Mouse (Mus musculus): Measurements from ENCODE around the gene Bcar3. TPM values are rescaled to one million over a fixed set of nuclear protein-coding genes. Genes with fewer than 3 reads are reported as not detected.
A peak's percentile ranks its signal among the peaks of the same experiment; 100 is the strongest.
"Not testable (repeated sequence)": the region's sequence is repeated elsewhere in the genome, so short reads cannot be mapped to it uniquely, and the experiment has no call there.

Gene Bcar3
- polyA plus RNA-seq, 1 experiment from 2014 or later, result 2.8 TPM

GRCm38 (mm10) chr3:122391098-122391497 lies 97.2 kb downstream of the Bcar3 start:
- H3K27me3 ChIP-seq (ENCODE audit: control insufficient read depth, insufficient read depth, low read length), result no peaks in the 10 kb centered on the region
- H3K4me2 ChIP-seq (ENCODE audit: low read length), result no peak overlapping the region
- ATAC-seq (ENCODE audit: insufficient number of reproducible peaks, insufficient read depth, low FRiP score, low read depth), result no peak
- H3K4me3 ChIP-seq (ENCODE audit: control insufficient read depth in 1 of 2, insufficient read depth in 1 of 2, low read depth in 1 of 2, low read length in 2 of 2), result no peak overlapping the region
- H3K36me3 ChIP-seq (ENCODE audit: control insufficient read depth, insufficient read depth, low read length), result no peaks in the 10 kb centered on the region
- 78% methylated on average over 2 of the region's 2 CpGs for WGBS
- no peaks in the 10 kb centered on the region for H3K9me3 ChIP-seq (ENCODE audit: control insufficient read depth, low read length)
- H3K4me1 ChIP-seq (ENCODE audit: control insufficient read depth in 2 of 2, insufficient read depth in 2 of 2, low read length in 2 of 2), result peaks cover 2 to 3% of the 10 kb centered on the region in 2 experiments; a peak in 3 of 4 replicates
- no peak overlapping the region for H3K27ac ChIP-seq (replicated peaks in 1 of 2; ENCODE audit: control insufficient read depth in 1 of 2, insufficient read depth in 1 of 2, low read depth in 2 of 2, low read length in 2 of 2)
- H3K9ac ChIP-seq (ENCODE audit: low read length), result no peak overlapping the region

GRCm38 (mm10) chr3:122391816-122392215 lies 97.9 kb downstream of the Bcar3 start:
- H3K36me3 ChIP-seq (ENCODE audit: control insufficient read depth, insufficient read depth, low read length), result no peaks in the 10 kb centered on the region
- ATAC-seq (ENCODE audit: insufficient number of reproducible peaks, insufficient read depth, low FRiP score, low read depth), result no peak
- H3K27me3 ChIP-seq (ENCODE audit: control insufficient read depth, insufficient read depth, low read length), result no peaks in the 10 kb centered on the region
- no peak overlapping the region for H3K4me3 ChIP-seq (ENCODE audit: control insufficient read depth in 1 of 2, insufficient read depth in 1 of 2, low read depth in 1 of 2, low read length in 2 of 2)
- no peaks in the 10 kb centered on the region for H3K9me3 ChIP-seq (ENCODE audit: control insufficient read depth, low read length)
- WGBS, result 33% methylated on average over 12 of the region's 12 CpGs
- peaks cover 2 to 3% of the 10 kb centered on the region in 2 experiments; a peak in 3 of 4 replicates for H3K4me1 ChIP-seq (ENCODE audit: control insufficient read depth in 2 of 2, insufficient read depth in 2 of 2, low read length in 2 of 2)
- H3K27ac ChIP-seq (replicated peaks in 1 of 2; ENCODE audit: control insufficient read depth in 1 of 2, insufficient read depth in 1 of 2, low read depth in 2 of 2, low read length in 2 of 2), result no peak overlapping the region
- H3K9ac ChIP-seq (ENCODE audit: low read length), result no peak overlapping the region
- H3K4me2 ChIP-seq (ENCODE audit: low read length), result no peak overlapping the region

- WGBS, result 75% methylated on average over 4 of the region's 4 CpGs
- not testable (repeated sequence) for H3K27ac ChIP-seq (replicated peaks in 1 of 2; ENCODE audit: control insufficient read depth in 1 of 2, insufficient read depth in 1 of 2, low read depth in 2 of 2, low read length in 2 of 2)
Measured at GRCm38 (mm10) chr3:122393411-122393810, 99.5 kb downstream of the Bcar3 start.

GRCm38 (mm10) chr3:122393836-122394374 lies 100.0 kb downstream of the Bcar3 start:
- Histone ChIP-seq H3K4me1 (ENCODE audit: control insufficient read depth in 2 of 2, insufficient read depth in 2 of 2, low read length in 2 of 2) (peaks cover 2 to 3% of the 10 kb centered on the region in 2 experiments; a peak in 2 of 4 replicates), H3K9me3 (ENCODE audit: control insufficient read depth, low read length) (no peaks in the 10 kb centered on the region), H3K4me3 (ENCODE audit: control insufficient read depth in 1 of 2, insufficient read depth in 1 of 2, low read depth in 1 of 2, low read length in 2 of 2) (no peak overlapping the region), H3K27ac (replicated peaks in 1 of 2; ENCODE audit: control insufficient read depth in 1 of 2, insufficient read depth in 1 of 2, low read depth in 2 of 2, low read length in 2 of 2) (no peak overlapping the region), H3K4me2 (ENCODE audit: low read length) (no peak overlapping the region), H3K27me3 (ENCODE audit: control insufficient read depth, insufficient read depth, low read length) (no peaks in the 10 kb centered on the region), H3K9ac (ENCODE audit: low read length) (no peak overlapping the region), H3K36me3 (ENCODE audit: control insufficient read depth, insufficient read depth, low read length) (no peaks in the 10 kb centered on the region)
- 86% methylated on average over 12 of the region's 12 CpGs for WGBS
- no peak for ATAC-seq (ENCODE audit: insufficient number of reproducible peaks, insufficient read depth, low FRiP score, low read depth)

More at GRCm38 (mm10) chr3:122393411-122393810, 99.5 kb downstream of the Bcar3 start:
- not testable (repeated sequence) for H3K9ac ChIP-seq (ENCODE audit: low read length); H3K4me1 ChIP-seq (ENCODE audit: control insufficient read depth in 2 of 2, insufficient read depth in 2 of 2, low read length in 2 of 2); H3K36me3 ChIP-seq (ENCODE audit: control insufficient read depth, insufficient read depth, low read length); H3K4me2 ChIP-seq (ENCODE audit: low read length); H3K9me3 ChIP-seq (ENCODE audit: control insufficient read depth, low read length); H3K27me3 ChIP-seq (ENCODE audit: control insufficient read depth, insufficient read depth, low read length); ATAC-seq (ENCODE audit: insufficient number of reproducible peaks, insufficient read depth, low FRiP score, low read depth); H3K4me3 ChIP-seq (ENCODE audit: control insufficient read depth in 1 of 2, insufficient read depth in 1 of 2, low read depth in 1 of 2, low read length in 2 of 2)

- Histone ChIP-seq H3K9me3 (ENCODE audit: control insufficient read depth, low read length) (no peaks in the 10 kb centered on the region), H3K9ac (ENCODE audit: low read length) (no peak overlapping the region), H3K4me2 (ENCODE audit: low read length) (no peak overlapping the region), H3K27me3 (ENCODE audit: control insufficient read depth, insufficient read depth, low read length) (no peaks in the 10 kb centered on the region), H3K4me3 (ENCODE audit: control insufficient read depth in 1 of 2, insufficient read depth in 1 of 2, low read depth in 1 of 2, low read length in 2 of 2) (no peak overlapping the region), H3K27ac (replicated peaks in 1 of 2; ENCODE audit: control insufficient read depth in 1 of 2, insufficient read depth in 1 of 2, low read depth in 2 of 2, low read length in 2 of 2) (no peak overlapping the region), H3K36me3 (ENCODE audit: control insufficient read depth, insufficient read depth, low read length) (no peaks in the 10 kb centered on the region), H3K4me1 (ENCODE audit: control insufficient read depth in 2 of 2, insufficient read depth in 2 of 2, low read length in 2 of 2) (peaks cover 4 to 5% of the 10 kb centered on the region in 2 experiments)
- WGBS, result 88% methylated on average over 4 of the region's 4 CpGs
- no peak for ATAC-seq (ENCODE audit: insufficient number of reproducible peaks, insufficient read depth, low FRiP score, low read depth)
Measured at GRCm38 (mm10) chr3:122396957-122397356, 103.0 kb downstream of the Bcar3 start.

- H3K9ac ChIP-seq (ENCODE audit: low read length), result no peak overlapping the region
- H3K4me2 ChIP-seq (ENCODE audit: low read length), result no peak overlapping the region
- peaks cover 9 to 10% of the 10 kb centered on the region in 2 experiments for H3K4me1 ChIP-seq (ENCODE audit: control insufficient read depth in 2 of 2, insufficient read depth in 2 of 2, low read length in 2 of 2)
- no peak overlapping the region for H3K4me3 ChIP-seq (ENCODE audit: control insufficient read depth in 1 of 2, insufficient read depth in 1 of 2, low read depth in 1 of 2, low read length in 2 of 2)
- no peaks in the 10 kb centered on the region for H3K27me3 ChIP-seq (ENCODE audit: control insufficient read depth, insufficient read depth, low read length)
- H3K27ac ChIP-seq (replicated peaks in 1 of 2; ENCODE audit: control insufficient read depth in 1 of 2, insufficient read depth in 1 of 2, low read depth in 2 of 2, low read length in 2 of 2), result no peak overlapping the region
- 81% methylated on average over 7 of the region's 7 CpGs for WGBS
- ATAC-seq (ENCODE audit: insufficient number of reproducible peaks, insufficient read depth, low FRiP score, low read depth), result no peak
- H3K36me3 ChIP-seq (ENCODE audit: control insufficient read depth, insufficient read depth, low read length), result no peaks in the 10 kb centered on the region
- no peaks in the 10 kb centered on the region for H3K9me3 ChIP-seq (ENCODE audit: control insufficient read depth, low read length)
Measured at GRCm38 (mm10) chr3:122397401-122397800, 103.5 kb downstream of the Bcar3 start.

GRCm38 (mm10) chr3:122401011-122401410 lies 107.1 kb downstream of the Bcar3 start:
- Histone ChIP-seq H3K9me3 (ENCODE audit: control insufficient read depth, low read length) (no peaks in the 10 kb centered on the region), H3K4me1 (ENCODE audit: control insufficient read depth in 2 of 2, insufficient read depth in 2 of 2, low read length in 2 of 2) (peaks cover 12 to 14% of the 10 kb centered on the region in 2 experiments), H3K27ac (replicated peaks in 1 of 2; ENCODE audit: control insufficient read depth in 1 of 2, insufficient read depth in 1 of 2, low read depth in 2 of 2, low read length in 2 of 2) (no peak overlapping the region), H3K4me3 (ENCODE audit: control insufficient read depth in 1 of 2, insufficient read depth in 1 of 2, low read depth in 1 of 2, low read length in 2 of 2) (no peak overlapping the region), H3K9ac (ENCODE audit: low read length) (no peak overlapping the region), H3K4me2 (ENCODE audit: low read length) (no peak overlapping the region), H3K27me3 (ENCODE audit: control insufficient read depth, insufficient read depth, low read length) (no peaks in the 10 kb centered on the region), H3K36me3 (ENCODE audit: control insufficient read depth, insufficient read depth, low read length) (no peaks in the 10 kb centered on the region)
- 87% methylated on average over 2 of the region's 2 CpGs for WGBS
- ATAC-seq (ENCODE audit: insufficient number of reproducible peaks, insufficient read depth, low FRiP score, low read depth), result no peak

GRCm38 (mm10) chr3:122402143-122402542 lies 108.2 kb downstream of the Bcar3 start:
- no peak overlapping the region for H3K4me3 ChIP-seq (ENCODE audit: control insufficient read depth in 1 of 2, insufficient read depth in 1 of 2, low read depth in 1 of 2, low read length in 2 of 2)
- H3K9ac ChIP-seq (ENCODE audit: low read length), result no peak overlapping the region
- peak overlapping the region; percentile 39 for H3K4me2 ChIP-seq (ENCODE audit: low read length)
- H3K27me3 ChIP-seq (ENCODE audit: control insufficient read depth, insufficient read depth, low read length), result no peaks in the 10 kb centered on the region
- H3K9me3 ChIP-seq (ENCODE audit: control insufficient read depth, low read length), result no peaks in the 10 kb centered on the region
- ATAC-seq (ENCODE audit: insufficient number of reproducible peaks, insufficient read depth, low FRiP score, low read depth), result no peak
- H3K27ac ChIP-seq (replicated peaks in 1 of 2; ENCODE audit: control insufficient read depth in 1 of 2, insufficient read depth in 1 of 2, low read depth in 2 of 2, low read length in 2 of 2), result peak overlapping the region in 1 of 2 experiments; percentile 50; a peak in 2 of 4 replicates
- 9% methylated on average over 5 of the region's 5 CpGs for WGBS
- H3K4me1 ChIP-seq (ENCODE audit: control insufficient read depth in 2 of 2, insufficient read depth in 2 of 2, low read length in 2 of 2), result peaks cover 12 to 14% of the 10 kb centered on the region in 2 experiments
- no peaks in the 10 kb centered on the region for H3K36me3 ChIP-seq (ENCODE audit: control insufficient read depth, insufficient read depth, low read length)

All from heart, embryonic 14.5 days (tissue).